Mouse (Mus musculus): ENCODE measurements around the gene Apba2. TPM values are rescaled to one million over a fixed set of nuclear protein-coding genes. Genes with fewer than 3 reads are reported as not detected.

Gene Apba2
- polyA plus RNA-seq, 1 experiment from 2014 or later, result 1.1 TPM

- H3K4me1 ChIP-seq (ENCODE audit: insufficient read depth, low read depth, low read length), result no peaks in the 10 kb centered on the region
- H3K4me2 ChIP-seq (replicated peaks; ENCODE audit: low read depth, low read length), result no peak overlapping the region
- H3K27ac ChIP-seq (ENCODE audit: low read length), result no peak overlapping the region
- no peaks in the 10 kb centered on the region for H3K27me3 ChIP-seq (replicated peaks; ENCODE audit: insufficient read depth, low read length)
- no peaks in the 10 kb centered on the region for H3K36me3 ChIP-seq (ENCODE audit: insufficient read depth, low read length)
- H3K9ac ChIP-seq (replicated peaks; ENCODE audit: low read depth), result no peak overlapping the region
- DNase-seq (ENCODE audit: low spot score) (no peak), ATAC-seq (no peak)
- no peak for TF ChIP-seq EP300 (IDR thresholded peaks at IDR 0.05)
- no peak for TF ChIP-seq CTCF (IDR thresholded peaks at IDR 0.05)
- no peak overlapping the region for H3K4me3 ChIP-seq (ENCODE audit: low read depth, low read length)
- no peaks in the 10 kb centered on the region for H3K9me3 ChIP-seq (ENCODE audit: low read length)
- 74% methylated on average over 6 of the region's 6 CpGs for WGBS
Measured at GRCm38 (mm10) chr7:64795554-64795953, 294.0 kb downstream of the Apba2 start.

Other genes with a start within 250 kb of the Apba2 start
- gene Mtmr10, start 214.1 kb upstream of the Apba2 start, polyA plus RNA-seq (2015; fragmentation: Nextera tagmentation; extraction: Ambion mirVana), result 11.2 and 11.6 TPM in 2 replicates
- 4.8 and 5.2 TPM in 2 replicates for gene Fan1, start 127.6 kb upstream of the Apba2 start, polyA plus RNA-seq (2015; fragmentation: Nextera tagmentation; extraction: Ambion mirVana)
- 18.6 and 21.1 TPM in 2 replicates for gene Mphosph10, start 109.4 kb upstream of the Apba2 start, polyA plus RNA-seq (2015; fragmentation: Nextera tagmentation; extraction: Ambion mirVana)
- gene Mcee, start 109.1 kb upstream of the Apba2 start, polyA plus RNA-seq (2015; fragmentation: Nextera tagmentation; extraction: Ambion mirVana), result 112 and 117 TPM in 2 replicates